Mouse (Mus musculus): ENCODE measurements around the gene Gpr18. TPM values are rescaled to one million over a fixed set of nuclear protein-coding genes. Genes with fewer than 3 reads are reported as not detected.
A peak's percentile ranks its signal among the peaks of the same experiment; 100 is the strongest.

Gene Gpr18
- total and polyA plus RNA-seq, 3 experiments: 33.5 to 46.2 (median 37.0) TPM

DNA sequence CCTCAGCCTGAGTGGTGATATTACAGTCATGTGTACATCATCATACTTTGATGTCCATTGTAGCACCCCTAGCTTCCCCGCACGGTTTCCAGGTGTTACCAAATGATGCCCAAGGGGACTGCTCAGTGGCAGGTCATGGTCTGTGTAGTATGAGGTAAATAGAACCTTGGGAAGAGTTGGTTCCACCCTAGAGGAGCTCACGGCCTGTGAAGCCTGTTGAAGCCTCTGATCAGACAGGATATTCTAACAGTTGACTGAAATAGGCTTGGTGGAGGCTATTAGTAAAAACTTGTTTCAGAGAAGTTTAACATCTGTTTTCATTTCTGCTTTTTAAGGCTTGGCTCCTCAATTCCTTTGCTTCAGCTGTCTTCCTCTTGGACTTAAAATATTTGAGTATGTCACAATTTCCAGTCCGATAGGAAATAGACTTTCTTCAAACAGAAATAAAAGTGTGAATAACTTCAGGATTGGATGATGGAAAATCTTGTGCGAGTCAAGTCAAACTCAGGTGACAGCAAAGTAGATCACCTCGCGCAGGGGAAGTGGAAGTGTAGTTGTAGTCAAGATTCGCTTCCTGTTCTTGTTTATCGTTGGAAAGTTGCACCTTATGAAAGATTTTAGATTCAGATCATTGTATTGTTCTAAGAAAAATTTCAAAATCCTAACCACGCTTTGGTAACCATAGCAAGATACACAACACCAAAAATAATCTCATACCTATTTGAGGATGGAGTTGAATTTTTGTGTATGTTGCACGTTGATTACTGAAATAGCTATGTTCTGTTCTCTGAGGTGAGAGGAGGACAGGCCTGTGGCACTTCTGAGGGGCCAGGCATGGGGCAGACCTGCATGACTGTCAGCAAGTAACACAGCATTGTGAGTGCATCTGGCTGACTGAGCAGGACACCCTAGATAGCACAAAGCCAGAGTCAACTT, 22.9 kb upstream of the Gpr18 start:
- H3K27ac ChIP-seq (ENCODE audit: insufficient read depth, low read depth): peak overlapping the region; percentile 99
- peak overlapping the region in 1 of 3 experiments; percentile 21 for H3K4me3 ChIP-seq (replicated peaks in 1 of 3; ENCODE audit: low read depth in 2 of 3, low read length in 2 of 3, poor library complexity in 1 of 3)

DNA sequence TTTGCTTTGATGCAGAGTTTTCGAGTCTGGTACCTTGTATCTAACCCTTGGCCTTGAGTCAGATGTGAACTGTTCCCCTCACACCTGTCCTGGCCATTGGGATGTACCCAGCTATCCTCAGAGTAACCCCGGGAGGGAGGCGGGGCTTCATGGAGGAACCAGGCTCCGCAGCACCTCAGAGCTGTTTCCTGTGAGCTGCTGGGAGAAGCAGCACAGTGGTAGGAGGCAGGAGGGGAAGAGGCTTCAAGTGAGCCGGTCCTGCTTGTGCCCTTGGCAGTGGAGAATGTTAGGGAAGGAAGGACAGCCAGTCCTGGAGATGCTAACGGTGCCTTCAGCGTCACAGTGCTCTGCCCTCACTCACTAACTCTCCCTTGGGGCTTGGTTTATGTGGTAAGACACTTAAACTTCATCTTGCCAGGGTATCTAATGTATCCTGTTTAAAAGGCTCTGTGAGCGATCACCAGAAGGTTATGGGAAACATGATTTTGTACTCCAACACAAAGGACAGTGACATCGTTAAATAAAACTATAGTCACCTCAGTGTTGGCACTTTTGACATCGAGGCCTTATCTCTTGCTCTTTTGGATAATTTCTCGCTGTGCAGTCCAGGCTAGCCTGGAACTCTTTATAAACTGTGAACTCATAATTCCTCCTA, 22.1 kb upstream of the Gpr18 start:
- Histone ChIP-seq H3K9me3 (replicated peaks; ENCODE audit: low read length) (peaks cover 16% of the 10 kb centered on the region), H3K79me2 (replicated peaks; ENCODE audit: control insufficient read depth, extremely low read depth, insufficient read depth, poor library complexity, severe bottlenecking) (no peaks in the 10 kb centered on the region), H3K4me3 (replicated peaks in 1 of 3; ENCODE audit: low read depth in 2 of 3, low read length in 2 of 3, poor library complexity in 1 of 3) (peak overlapping the region in 2 of 3 experiments; percentile 8 to 21), H3K27ac (ENCODE audit: insufficient read depth, low read depth) (peak overlapping the region; percentile 99), H3K27me3 (replicated peaks) (no peaks in the 10 kb centered on the region), H3K36me3 (replicated peaks in 1 of 2; ENCODE audit: control insufficient read depth in 1 of 2, insufficient read depth in 1 of 2, low read length in 1 of 2) (peaks cover 6 to 36% of the 10 kb centered on the region in 2 experiments), H3K4me2 (ENCODE audit: insufficient read depth, low read depth, poor library complexity, severe bottlenecking) (peak overlapping the region; percentile 69), H3K9ac (ENCODE audit: insufficient read depth, low read depth) (peak overlapping the region; percentile 69), H3K4me1 (ENCODE audit: control insufficient read depth in 1 of 2, insufficient read depth in 2 of 2) (peaks cover 19 to 59% of the 10 kb centered on the region in 2 experiments)
- dilution Hi-C loops (cut with MboI; ENCODE audit: extremely low pct_ligation_motif_present, extremely low pct_unique_long_range_greater_than_20kb, low sequenced_read_pairs): no loop called here
- in situ Hi-C loops (cut with MboI; ENCODE audit: low pct_ligation_motif_present, low pct_unique_long_range_greater_than_20kb, low sequenced_read_pairs): no loop called here
- DNase-seq (ENCODE audit: extremely low read depth): no peak
- no peak for TF ChIP-seq IRF4 (IDR thresholded peaks at IDR 0.05; ENCODE audit: low read depth, low read length)
- 0 out of 2 replicates have a peak, but pooled peaks have one; percentile 16 for TF ChIP-seq TBP (conservative IDR thresholded peaks at IDR 0.05; ENCODE audit: low read depth, low read length)
- no peak for TF ChIP-seq HCFC1 (IDR thresholded peaks at IDR 0.05; ENCODE audit: low read depth, low read length)
- peak; percentile 60; the same call in 1 of the 2 replicates for TF ChIP-seq ZMIZ1 (IDR thresholded peaks at IDR 0.05; ENCODE audit: low read depth, low read length)
- no peak for TF ChIP-seq SMC3 (IDR thresholded peaks at IDR 0.05; ENCODE audit: low read depth, low read length)
- TF ChIP-seq MAZ (IDR thresholded peaks at IDR 0.05; ENCODE audit: low read depth, low read length): no peak
- TF ChIP-seq RAD21 (IDR thresholded peaks at IDR 0.05; ENCODE audit: low read depth, low read length): no peak
- TF ChIP-seq USF1 (IDR thresholded peaks at IDR 0.05; ENCODE audit: low read depth, low read length): no peak
- TF ChIP-seq RCOR1 (conservative IDR thresholded peaks at IDR 0.05; ENCODE audit: low read depth, low read length): 0 out of 2 replicates have a peak, but pooled peaks have one; percentile 35
- TF ChIP-seq GABPA (IDR thresholded peaks at IDR 0.05; ENCODE audit: insufficient replicate concordance, low read depth, low read length): no peak
- 0 out of 2 replicates have a peak, but pooled peaks have one; percentile 28 for TF ChIP-seq MXI1 (IDR thresholded peaks at IDR 0.05; ENCODE audit: low read depth, low read length)
- TF ChIP-seq TCF12 (IDR thresholded peaks at IDR 0.05; ENCODE audit: low read depth, low read length): peak; percentile 50; the same call in 1 of the 2 replicates
- no peak for TF ChIP-seq ZNF384 (IDR thresholded peaks at IDR 0.05; ENCODE audit: low read depth, low read length)
- no peak for TF ChIP-seq E2F4 (IDR thresholded peaks at IDR 0.05; ENCODE audit: insufficient replicate concordance, low read depth, low read length)
- peak; percentile 47; the same call in 1 of the 2 replicates for TF ChIP-seq NELFE (IDR thresholded peaks at IDR 0.05; ENCODE audit: low read depth, low read length)
- TF ChIP-seq PAX5 (IDR thresholded peaks at IDR 0.05; ENCODE audit: low read length): no peak
- no peak for TF ChIP-seq ZKSCAN1 (IDR thresholded peaks at IDR 0.05; ENCODE audit: borderline replicate concordance, low read depth, low read length)
- 0 out of 2 replicates have a peak, but pooled peaks have one; percentile 16 for TF ChIP-seq UBTF (IDR thresholded peaks at IDR 0.05; ENCODE audit: low read depth, low read length)
- no peak for TF ChIP-seq MYC (IDR thresholded peaks at IDR 0.05; ENCODE audit: low read depth, low read length)
- TF ChIP-seq CHD1 (IDR thresholded peaks at IDR 0.05; ENCODE audit: low read depth, low read length): 0 out of 2 replicates have a peak, but pooled peaks have one; percentile 49

More for the DNA sequence above, 22.9 kb upstream of the Gpr18 start:
- Histone ChIP-seq H3K9me3 (replicated peaks; ENCODE audit: low read length) (peaks cover 16% of the 10 kb centered on the region), H3K36me3 (replicated peaks in 1 of 2; ENCODE audit: control insufficient read depth in 1 of 2, insufficient read depth in 1 of 2, low read length in 1 of 2) (peaks cover 6 to 29% of the 10 kb centered on the region in 2 experiments), H3K9ac (ENCODE audit: insufficient read depth, low read depth) (peak overlapping the region; percentile 69), H3K79me2 (replicated peaks; ENCODE audit: control insufficient read depth, extremely low read depth, insufficient read depth, poor library complexity, severe bottlenecking) (no peaks in the 10 kb centered on the region), H3K27me3 (replicated peaks) (no peaks in the 10 kb centered on the region), H3K4me2 (ENCODE audit: insufficient read depth, low read depth, poor library complexity, severe bottlenecking) (peak overlapping the region; percentile 69), H3K4me1 (ENCODE audit: control insufficient read depth in 1 of 2, insufficient read depth in 2 of 2) (peaks cover 18 to 51% of the 10 kb centered on the region in 2 experiments)
- TF ChIP-seq BHLHE40 (IDR thresholded peaks at IDR 0.05; ENCODE audit: low read depth, low read length): peak; percentile 93
- TF ChIP-seq CHD2 (IDR thresholded peaks at IDR 0.05; ENCODE audit: low read length): peak; percentile 55; the same call in 1 of the 2 replicates
- TF ChIP-seq MYC (IDR thresholded peaks at IDR 0.05; ENCODE audit: low read depth, low read length): 0 out of 2 replicates have a peak, but pooled peaks have one; percentile 34
- TF ChIP-seq JUND (conservative IDR thresholded peaks at IDR 0.05; ENCODE audit: low read depth, low read length): peak; percentile 91; the same call in 1 of the 2 replicates
- no peak for TF ChIP-seq USF1 (IDR thresholded peaks at IDR 0.05; ENCODE audit: low read depth, low read length)
- peak; percentile 90 for TF ChIP-seq TCF12 (IDR thresholded peaks at IDR 0.05; ENCODE audit: low read depth, low read length)
- 0 out of 2 replicates have a peak, but pooled peaks have one; percentile 33 for TF ChIP-seq POLR2A (IDR thresholded peaks at IDR 0.05; ENCODE audit: low read depth, low read length)
- TF ChIP-seq JUN (IDR thresholded peaks at IDR 0.05; ENCODE audit: insufficient read depth, low read depth, low read length): peak; percentile 99
- 0 out of 2 replicates have a peak, but pooled peaks have one; percentile 46 for TF ChIP-seq CHD1 (IDR thresholded peaks at IDR 0.05; ENCODE audit: low read depth, low read length)
- peak; percentile 37; the same call in 1 of the 2 replicates for TF ChIP-seq ELF1 (IDR thresholded peaks at IDR 0.05; ENCODE audit: low read depth, low read length)
- TF ChIP-seq ZMIZ1 (IDR thresholded peaks at IDR 0.05; ENCODE audit: low read depth, low read length): 0 out of 2 replicates have a peak, but pooled peaks have one; percentile 4
- no peak for TF ChIP-seq ZNF384 (IDR thresholded peaks at IDR 0.05; ENCODE audit: low read depth, low read length)
- peak; percentile 96 for TF ChIP-seq MEF2A (IDR thresholded peaks at IDR 0.05; ENCODE audit: borderline replicate concordance, low read depth, low read length)
- TF ChIP-seq POLR2AphosphoS2 (IDR thresholded peaks at IDR 0.05; ENCODE audit: low read depth, low read length): no peak
- peak; percentile 16; the same call in 1 of the 2 replicates for TF ChIP-seq TBP (conservative IDR thresholded peaks at IDR 0.05; ENCODE audit: low read depth, low read length)
- TF ChIP-seq ETS1 (conservative IDR thresholded peaks at IDR 0.05; ENCODE audit: low read depth, low read length): peak; percentile 98
- peak; percentile 92 for TF ChIP-seq IRF4 (IDR thresholded peaks at IDR 0.05; ENCODE audit: low read depth, low read length)
- no peak for TF ChIP-seq RCOR1 (conservative IDR thresholded peaks at IDR 0.05; ENCODE audit: low read depth, low read length)
- TF ChIP-seq EP300 (IDR thresholded peaks at IDR 0.05; ENCODE audit: low read length): peak; percentile 97
- in situ Hi-C loops (cut with MboI; ENCODE audit: low pct_ligation_motif_present, low pct_unique_long_range_greater_than_20kb, low sequenced_read_pairs) (no loop called here), dilution Hi-C loops (cut with MboI; ENCODE audit: extremely low pct_ligation_motif_present, extremely low pct_unique_long_range_greater_than_20kb, low sequenced_read_pairs) (no loop called here)
- DNase-seq (ENCODE audit: extremely low read depth): peak; percentile 86
